Mouse (Mus musculus): ENCODE data around the gene Rtn2. TPM values are rescaled to one million over a fixed set of nuclear protein-coding genes. Genes with fewer than 3 reads are reported as not detected.

Rtn2 gene
- polyA plus RNA-seq, 1 experiment = 14.3 TPM

GRCm38 (mm10) chr7:19258336-19258735 is 24.1 kb upstream of the Rtn2 start:
- no peak for TF ChIP-seq EP300 (IDR thresholded peaks at IDR 0.05; ENCODE audit: insufficient read depth, low read depth, low read length)
- no peak for TF ChIP-seq POLR2A (IDR thresholded peaks at IDR 0.05; ENCODE audit: insufficient read depth, low read length)
- no peak for TF ChIP-seq CTCF (IDR thresholded peaks at IDR 0.05; ENCODE audit: low read depth, low read length)
- Histone ChIP-seq H3K27ac (ENCODE audit: insufficient read depth, low read length) (peak overlapping the region; percentile 73), H3K4me3 (ENCODE audit: low read depth, low read length) (no peak overlapping the region), H3K9ac (ENCODE audit: low read depth, poor library complexity, severe bottlenecking) (no peak overlapping the region), H3K9me3 (replicated peaks; ENCODE audit: control insufficient read depth, insufficient read depth, low read length, poor library complexity, severe bottlenecking) (no peaks in the 10 kb centered on the region), H3K36me3 (ENCODE audit: control insufficient read depth, insufficient read depth, low read length, poor library complexity, severe bottlenecking) (peaks cover 33% of the 10 kb centered on the region), H3K27me3 (ENCODE audit: control insufficient read depth, insufficient read depth, low read length, poor library complexity, severe bottlenecking) (no peaks in the 10 kb centered on the region), H3K4me1 (ENCODE audit: control insufficient read depth, insufficient read depth, low read length) (no peaks in the 10 kb centered on the region)

DNA sequence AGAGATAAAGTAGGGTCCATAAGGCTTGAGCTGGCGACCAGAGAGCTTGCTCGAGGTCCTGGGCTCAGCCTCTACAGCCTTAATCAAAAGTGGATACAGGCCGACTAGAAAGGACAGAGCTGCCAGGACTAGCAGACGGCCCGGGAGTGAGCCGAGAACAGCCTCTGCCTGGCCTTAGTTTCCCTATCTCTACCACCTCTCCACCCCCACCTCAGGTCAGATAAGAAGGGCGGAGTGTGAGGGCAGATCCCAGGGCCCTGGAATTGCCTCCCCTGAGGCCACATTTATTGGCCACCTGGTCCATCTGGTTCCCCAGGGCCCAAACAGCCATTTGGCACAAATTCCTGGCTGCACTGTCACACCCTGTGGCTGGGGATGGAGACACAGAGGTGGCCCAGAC is 17.3 kb upstream of the Rtn2 start:
- Histone ChIP-seq H3K9ac (ENCODE audit: low read depth, poor library complexity, severe bottlenecking) (no peak overlapping the region), H3K9me3 (replicated peaks; ENCODE audit: control insufficient read depth, insufficient read depth, low read length, poor library complexity, severe bottlenecking) (no peaks in the 10 kb centered on the region), H3K36me3 (ENCODE audit: control insufficient read depth, insufficient read depth, low read length, poor library complexity, severe bottlenecking) (peaks cover 27% of the 10 kb centered on the region), H3K4me1 (ENCODE audit: control insufficient read depth, insufficient read depth, low read length) (peaks cover 9% of the 10 kb centered on the region), H3K27ac (ENCODE audit: insufficient read depth, low read length) (0 out of 2 replicates have a peak overlapping the region, but pooled peaks have one; percentile 17), H3K27me3 (ENCODE audit: control insufficient read depth, insufficient read depth, low read length, poor library complexity, severe bottlenecking) (no peaks in the 10 kb centered on the region), H3K4me3 (ENCODE audit: low read depth, low read length) (no peak overlapping the region)
- TF ChIP-seq CTCF (IDR thresholded peaks at IDR 0.05; ENCODE audit: low read depth, low read length) (no peak), POLR2A (IDR thresholded peaks at IDR 0.05; ENCODE audit: insufficient read depth, low read length) (no peak), EP300 (IDR thresholded peaks at IDR 0.05; ENCODE audit: insufficient read depth, low read depth, low read length) (no peak)

GRCm38 (mm10) chr7:19265928-19266822 is 16.2 kb upstream of the Rtn2 start:
- no peak overlapping the region for H3K4me3 ChIP-seq (ENCODE audit: low read depth, low read length)

DNA sequence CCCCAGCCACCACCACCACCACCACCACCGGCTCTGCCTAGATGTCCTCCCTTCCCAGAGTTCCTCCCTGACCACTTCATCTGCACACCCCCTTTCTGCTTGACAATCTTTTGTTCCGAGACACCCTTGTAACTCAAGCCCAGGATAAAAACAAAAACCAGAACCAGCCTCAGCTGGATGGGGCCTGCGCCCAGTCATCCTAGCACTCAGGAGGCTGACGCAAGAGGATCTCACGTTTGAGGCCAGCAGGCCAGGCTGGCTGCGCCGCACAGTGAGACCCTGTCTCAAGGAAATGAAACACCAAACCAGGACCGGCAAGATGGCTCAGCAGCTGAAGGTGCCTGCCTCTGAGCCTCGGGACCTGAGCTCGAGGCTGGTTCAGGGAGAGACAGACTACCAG is 15.4 kb upstream of the Rtn2 start:
- Histone ChIP-seq H3K36me3 (ENCODE audit: control insufficient read depth, insufficient read depth, low read length, poor library complexity, severe bottlenecking) (peaks cover 18% of the 10 kb centered on the region), H3K9ac (ENCODE audit: low read depth, poor library complexity, severe bottlenecking) (peak overlapping the region; percentile 15), H3K9me3 (replicated peaks; ENCODE audit: control insufficient read depth, insufficient read depth, low read length, poor library complexity, severe bottlenecking) (no peaks in the 10 kb centered on the region), H3K27me3 (ENCODE audit: control insufficient read depth, insufficient read depth, low read length, poor library complexity, severe bottlenecking) (no peaks in the 10 kb centered on the region), H3K4me1 (ENCODE audit: control insufficient read depth, insufficient read depth, low read length) (peaks cover 9% of the 10 kb centered on the region), H3K4me3 (ENCODE audit: low read depth, low read length) (no peak overlapping the region), H3K27ac (ENCODE audit: insufficient read depth, low read length) (peak overlapping the region; percentile 50)
- no peak for TF ChIP-seq CTCF (IDR thresholded peaks at IDR 0.05; ENCODE audit: low read depth, low read length)

More at GRCm38 (mm10) chr7:19265928-19266822, 16.2 kb upstream of the Rtn2 start:
- Histone ChIP-seq H3K9ac (ENCODE audit: low read depth, poor library complexity, severe bottlenecking) (peak overlapping the region; percentile 15; the same call in 1 of the 2 replicates), H3K27me3 (ENCODE audit: control insufficient read depth, insufficient read depth, low read length, poor library complexity, severe bottlenecking) (no peaks in the 10 kb centered on the region), H3K9me3 (replicated peaks; ENCODE audit: control insufficient read depth, insufficient read depth, low read length, poor library complexity, severe bottlenecking) (no peaks in the 10 kb centered on the region), H3K4me1 (ENCODE audit: control insufficient read depth, insufficient read depth, low read length) (peaks cover 9% of the 10 kb centered on the region), H3K36me3 (ENCODE audit: control insufficient read depth, insufficient read depth, low read length, poor library complexity, severe bottlenecking) (peaks cover 26% of the 10 kb centered on the region), H3K27ac (ENCODE audit: insufficient read depth, low read length) (peak overlapping the region; percentile 63)
- TF ChIP-seq EP300 (IDR thresholded peaks at IDR 0.05; ENCODE audit: insufficient read depth, low read depth, low read length) = no peak
- TF ChIP-seq CTCF (IDR thresholded peaks at IDR 0.05; ENCODE audit: low read depth, low read length) = no peak
- no peak for TF ChIP-seq POLR2A (IDR thresholded peaks at IDR 0.05; ENCODE audit: insufficient read depth, low read length)

DNA sequence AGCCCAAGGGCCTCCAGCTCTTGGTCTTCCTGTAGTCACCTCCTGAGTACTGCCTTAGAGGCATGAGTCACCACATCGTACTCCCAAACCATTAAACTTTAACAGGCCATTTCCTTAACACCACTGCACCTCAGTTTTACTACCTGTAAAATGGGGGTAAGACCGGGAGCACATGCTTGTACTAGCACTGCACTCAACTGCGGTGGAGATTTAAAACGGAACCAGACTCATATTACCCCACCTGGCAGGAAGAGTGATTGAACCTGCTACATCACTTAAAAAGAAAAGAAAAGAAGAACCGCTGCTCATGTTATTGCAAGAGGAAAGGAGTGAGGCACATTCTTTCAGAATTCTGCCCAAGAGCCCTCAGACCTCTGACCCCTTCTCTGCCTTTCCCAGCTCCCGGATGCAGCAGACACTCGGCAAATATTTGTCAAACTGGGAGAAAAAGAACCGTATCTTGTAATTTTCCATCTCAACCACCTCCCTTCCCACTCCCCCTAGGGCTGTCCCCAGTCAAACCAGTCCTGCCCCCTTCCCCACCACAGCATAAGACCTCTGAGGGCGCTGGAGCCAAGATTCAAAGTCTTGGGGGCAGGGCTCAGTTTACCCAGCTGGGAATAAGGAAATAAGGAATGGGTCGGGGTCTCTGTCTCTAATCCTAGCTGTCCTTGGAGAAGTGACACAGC is 13.3 kb upstream of the Rtn2 start:
- peaks cover 6% of the 10 kb centered on the region for H3K36me3 ChIP-seq (ENCODE audit: control insufficient read depth, insufficient read depth, low read length, poor library complexity, severe bottlenecking)
- no peaks in the 10 kb centered on the region for H3K9me3 ChIP-seq (replicated peaks; ENCODE audit: control insufficient read depth, insufficient read depth, low read length, poor library complexity, severe bottlenecking)
- H3K27me3 ChIP-seq (ENCODE audit: control insufficient read depth, insufficient read depth, low read length, poor library complexity, severe bottlenecking) = no peaks in the 10 kb centered on the region
- peak overlapping the region; percentile 43 for H3K4me3 ChIP-seq (ENCODE audit: low read depth, low read length)
- peak overlapping the region; percentile 12 for H3K27ac ChIP-seq (ENCODE audit: insufficient read depth, low read length)
- TF ChIP-seq EP300 (IDR thresholded peaks at IDR 0.05; ENCODE audit: insufficient read depth, low read depth, low read length) (no peak), CTCF (IDR thresholded peaks at IDR 0.05; ENCODE audit: low read depth, low read length) (no peak), POLR2A (IDR thresholded peaks at IDR 0.05; ENCODE audit: insufficient read depth, low read length) (no peak)
- H3K9ac ChIP-seq (ENCODE audit: low read depth, poor library complexity, severe bottlenecking) = peak overlapping the region; percentile 95
- H3K4me1 ChIP-seq (ENCODE audit: control insufficient read depth, insufficient read depth, low read length) = peaks cover 9% of the 10 kb centered on the region

All from ES-Bruce4 (cell line).